Mouse (Mus musculus) liver, embryonic 14.5 days (tissue): ENCODE measurements around the gene Sphk2. TPM values are rescaled to one million over a fixed set of nuclear protein-coding genes. Genes with fewer than 3 reads are reported as not detected.
A peak's percentile ranks its signal among the peaks of the same experiment; 100 is the strongest.

ENCODE experiments used
- ATAC-seq: fragments of 200-750 bp; cut with Nextera tagmentation; 2 replicates; pipeline ENCODE4 v1.8.0; 2017; ENCODE audit warnings: moderate number of reproducible peaks, mild to moderate bottlenecking, moderate library complexity; ENCODE audit not compliant: insufficient read depth
- DNase-seq, 3 experiments: peaks; one replicate each; pipeline ENCODE4 v3.0.0-alpha.2; 2012 to 2013; ENCODE audit warnings: low read depth in 3 of 3, low spot score in 3 of 3
- H3K27ac ChIP-seq: fragments of 300-500 bp; sonication (generic); 2 replicates; pipeline ENCODE4 v1.5.1; 2014; ENCODE audit warnings: moderate library complexity, mild to moderate bottlenecking, control low read depth, inconsistent platforms
- H3K27me3 ChIP-seq: fragments of 300-500 bp; sonication (generic); 2 replicates; pipeline ENCODE4 v1.6.1; 2014; ENCODE audit warnings: mild to moderate bottlenecking, low read length, moderate library complexity; ENCODE audit not compliant: control insufficient read depth, insufficient read depth
- H3K36me3 ChIP-seq: fragments of 300-500 bp; sonication (generic); replicated peaks from 2 replicates; pipeline ENCODE4 v1.6.1; 2014; ENCODE audit warnings: low read depth; ENCODE audit not compliant: control insufficient read depth, insufficient read depth
- H3K4me1 ChIP-seq, 2 experiments: fragments of 200-500 bp in 1 of 2; fragments of 300-500 bp in 1 of 2; sonication (generic) in 1 of 2; replicated peaks; 2 replicates each; pipeline ENCODE4 v1.6.1; 2012 to 2014; ENCODE audit warnings: antibody characterized with exemption in 1 of 2, inconsistent platforms in 1 of 2, low read length in 1 of 2; ENCODE audit not compliant: control insufficient read depth in 2 of 2, insufficient read depth in 2 of 2
- H3K4me2 ChIP-seq: fragments of 300-500 bp; sonication (generic); 2 replicates; pipeline ENCODE4 v1.6.1; 2014; ENCODE audit warnings: low read depth, mild to moderate bottlenecking, control low read depth, moderate library complexity
- H3K4me3 ChIP-seq, 2 experiments: fragments of 200-500 bp in 1 of 2; fragments of 300-500 bp in 1 of 2; sonication (generic) in 1 of 2; 2 replicates each; pipeline ENCODE4 v1.5.1; 2012 to 2014; ENCODE audit warnings: low read depth in 2 of 2, low read length in 2 of 2, mild to moderate bottlenecking in 2 of 2, control low read depth in 1 of 2, inconsistent platforms in 1 of 2, moderate library complexity in 1 of 2; ENCODE audit not compliant: insufficient read depth in 1 of 2
- H3K9ac ChIP-seq: fragments of 300-500 bp; sonication (generic); replicated peaks from 2 replicates; pipeline ENCODE4 v1.6.1; 2014; ENCODE audit warnings: mild to moderate bottlenecking, control low read depth, moderate library complexity
- H3K9me3 ChIP-seq: fragments of 300-500 bp; sonication (generic); 2 replicates; pipeline ENCODE4 v1.6.1; 2016; ENCODE audit warnings: low read length, mixed read lengths; ENCODE audit not compliant: control insufficient read depth
- CTCF ChIP-seq: IDR thresholded peaks from 2 replicates; pipeline ENCODE4 v1.5.1; 2016; ENCODE audit warnings: antibody characterized with exemption, low read depth, control low read depth
- EP300 ChIP-seq: IDR thresholded peaks from 2 replicates; pipeline ENCODE4 v1.6.1; 2016; ENCODE audit warnings: antibody characterized with exemption, low read depth
- WGBS: fragments of 180-500 bp; shearing (Covaris S2); extraction: QIAGEN DNeasy Blood & Tissue Kit; methylation state at CpG from one replicate; pipeline ENCODE4 v1.1.7; 2014; ENCODE audit not compliant: insufficient replicate concordance; 5-methylcytosine and 5-hydroxymethylcytosine counted together
- polyA plus RNA-seq, 2 experiments: library from polyadenylated mRNA; depleted of rRNA in 1 of 2; stranded (reverse) in 1 of 2; unstranded in 1 of 2; fragments of >200 nt; fragmentation: Nextera tagmentation in 1 of 2; extraction: Ambion mirVana in 1 of 2; gene quantifications; 2 replicates each; pipeline versions ENCODE4 v1.2.1 to v1.2.3; 2012 to 2014

Sphk2 gene
- polyA plus RNA-seq, 2 experiments = 5.8 to 7.6 TPM

DNA sequence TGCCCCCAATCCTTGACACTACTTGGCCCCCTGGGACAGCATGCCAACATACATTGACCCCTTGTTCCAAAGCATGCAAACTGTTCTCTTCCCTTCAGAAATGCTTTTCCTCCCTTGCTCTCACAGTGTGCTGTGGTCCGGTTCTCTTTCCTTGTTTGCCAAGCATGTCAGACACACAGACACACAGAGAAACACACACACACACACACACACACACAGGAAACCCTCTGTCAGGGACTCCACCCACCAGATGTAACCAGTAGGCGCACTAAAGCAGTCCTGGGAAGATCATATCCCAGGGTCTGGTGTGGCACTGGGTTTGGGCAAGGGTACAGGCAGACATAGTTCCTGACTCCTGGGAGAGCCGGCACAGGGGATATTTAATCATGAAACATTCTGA lies 31.0 kb downstream of the Sphk2 start:
- H3K9me3 ChIP-seq = no peaks in the 10 kb centered on the region
- TF ChIP-seq EP300 = no peak
- TF ChIP-seq CTCF = no peak
- no peak overlapping the region for H3K4me2 ChIP-seq
- no peak overlapping the region for H3K4me3 ChIP-seq
- H3K27ac ChIP-seq = no peak overlapping the region
- no peak overlapping the region for H3K9ac ChIP-seq
- no peak for DNase-seq
- 57% methylated on average over 3 of the region's 3 CpGs for whole genome bisulfite sequencing
- no peaks in the 10 kb centered on the region for H3K36me3 ChIP-seq
- peaks cover 3 to 7% of the 10 kb centered on the region in 2 experiments; a peak in 2 of 4 replicates for H3K4me1 ChIP-seq
- no peaks in the 10 kb centered on the region for H3K27me3 ChIP-seq
- no peak for ATAC-seq

GRCm38 (mm10) chr7:45685811-45686210 lies 32.0 kb downstream of the Sphk2 start:
- Histone ChIP-seq H3K4me2 (no peak overlapping the region), H3K4me1 (peaks cover 3 to 10% of the 10 kb centered on the region in 2 experiments; a peak in 2 of 4 replicates), H3K4me3 (no peak overlapping the region), H3K27ac (no peak overlapping the region), H3K9ac (no peak overlapping the region), H3K27me3 (no peaks in the 10 kb centered on the region), H3K36me3 (no peaks in the 10 kb centered on the region), H3K9me3 (no peaks in the 10 kb centered on the region)
- ATAC-seq (no peak), DNase-seq (no peak)
- 48% methylated on average over 10 of the region's 10 CpGs for WGBS
- TF ChIP-seq EP300 = no peak
- TF ChIP-seq CTCF = no peak

DNA sequence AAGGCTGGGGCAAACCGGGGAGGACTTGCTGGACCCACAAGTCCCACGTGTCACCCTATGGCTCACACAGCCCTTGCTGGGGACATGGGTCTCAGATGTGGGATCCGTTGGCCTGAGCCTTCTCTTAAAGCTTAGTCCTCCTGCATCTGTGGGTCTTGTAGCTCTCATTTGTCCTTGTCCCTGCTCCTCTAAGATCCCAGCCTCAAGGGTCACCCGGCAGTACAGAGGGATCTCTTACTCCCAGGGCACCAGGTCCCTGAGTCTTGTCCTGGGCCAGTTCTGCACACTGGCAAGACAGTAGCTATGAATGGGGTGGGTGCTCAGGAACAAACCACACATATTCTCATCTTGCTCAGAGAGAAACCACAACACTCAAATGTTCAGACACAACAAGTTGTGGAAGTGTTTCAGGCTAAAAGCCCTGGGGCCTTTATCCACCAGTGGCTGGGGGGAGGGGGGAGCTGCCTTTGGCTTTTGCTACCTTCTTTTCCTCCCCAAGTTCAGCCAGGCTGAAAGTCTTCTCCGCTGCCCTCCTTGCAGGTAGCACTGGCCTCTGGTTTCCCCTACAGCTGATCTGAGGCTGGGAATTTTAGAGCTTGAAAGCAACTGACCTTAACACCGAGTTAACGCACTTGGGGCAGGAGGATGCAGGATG lies 34.3 kb downstream of the Sphk2 start, which contains the start of gene Ntn5:
Ntn5 (plus strand) TSS at position 627 of the 655 bp plus-strand sequence.
- peaks cover 3 to 10% of the 10 kb centered on the region in 2 experiments; a peak in 2 of 4 replicates for H3K4me1 ChIP-seq
- no peaks in the 10 kb centered on the region for H3K27me3 ChIP-seq
- H3K4me3 ChIP-seq = no peak within 1 kb of the TSS
- H3K9ac ChIP-seq = no peak within 1 kb of the TSS
- no peak for ATAC-seq
- H3K4me2 ChIP-seq = no peak within 1 kb of the TSS
- H3K36me3 ChIP-seq = no peaks in the 10 kb centered on the region
- DNase-seq = no peak
- H3K9me3 ChIP-seq = no peaks in the 10 kb centered on the region
- WGBS = 66% methylated on average over 7 of the region's 7 CpGs
- H3K27ac ChIP-seq = no peak within 1 kb of the TSS
- TF ChIP-seq EP300 (no peak), CTCF (no peak)

- no peak overlapping the region for H3K4me3 ChIP-seq
- WGBS = 22% methylated on average over 14 of the region's 14 CpGs
- ATAC-seq = peak; percentile 52; the same call in 1 of the 2 replicates
Measured at GRCm38 (mm10) chr7:45682144-45683126, 35.4 kb downstream of the Sphk2 start.

More at GRCm38 (mm10) chr7:45682144-45683126, 35.4 kb downstream of the Sphk2 start:
- no peak overlapping the region for H3K27ac ChIP-seq
- H3K27me3 ChIP-seq = no peaks in the 10 kb centered on the region
- H3K36me3 ChIP-seq = no peaks in the 10 kb centered on the region
- peak overlapping the region; percentile 53 for H3K4me2 ChIP-seq
- no peaks in the 10 kb centered on the region for H3K9me3 ChIP-seq
- peak; percentile 97 for TF ChIP-seq CTCF
- TF ChIP-seq EP300 = no peak
- DNase-seq = peak; percentile 57 to 63 (median 58)
- H3K9ac ChIP-seq = no peak overlapping the region
- H3K4me1 ChIP-seq = peaks cover 3 to 10% of the 10 kb centered on the region in 2 experiments; a peak in 2 of 4 replicates
